Mouse (Mus musculus): ENCODE data around the gene Atr.
A peak's percentile ranks its signal among the peaks of the same experiment; 100 is the strongest.
"Not testable (repeated sequence)": the region's sequence is repeated elsewhere in the genome, so short reads cannot be mapped to it uniquely, and the experiment has no call there.

The Atr gene

DNA sequence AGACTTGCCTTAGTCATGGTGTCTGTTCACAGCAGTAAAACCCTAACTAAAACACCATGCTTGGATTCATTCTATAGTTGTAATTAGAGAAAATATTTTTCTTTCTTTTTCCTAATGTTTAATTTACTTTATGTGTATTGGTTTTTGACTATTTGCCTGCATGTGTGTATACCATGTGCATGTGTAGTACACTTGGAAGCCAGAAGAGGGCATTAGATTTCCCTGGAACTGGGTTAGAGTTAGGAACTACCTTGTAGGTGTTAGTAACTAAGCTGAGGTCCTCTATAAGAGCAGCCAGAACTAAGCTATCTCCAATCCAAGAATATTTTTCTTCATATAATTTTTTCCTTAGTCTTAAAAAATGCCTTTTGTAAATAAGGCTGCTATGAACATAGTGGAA is 75.5 kb downstream of the Atr start:
- no peak for DNase-seq (ENCODE audit: low spot score in 2 of 2)

DNA sequence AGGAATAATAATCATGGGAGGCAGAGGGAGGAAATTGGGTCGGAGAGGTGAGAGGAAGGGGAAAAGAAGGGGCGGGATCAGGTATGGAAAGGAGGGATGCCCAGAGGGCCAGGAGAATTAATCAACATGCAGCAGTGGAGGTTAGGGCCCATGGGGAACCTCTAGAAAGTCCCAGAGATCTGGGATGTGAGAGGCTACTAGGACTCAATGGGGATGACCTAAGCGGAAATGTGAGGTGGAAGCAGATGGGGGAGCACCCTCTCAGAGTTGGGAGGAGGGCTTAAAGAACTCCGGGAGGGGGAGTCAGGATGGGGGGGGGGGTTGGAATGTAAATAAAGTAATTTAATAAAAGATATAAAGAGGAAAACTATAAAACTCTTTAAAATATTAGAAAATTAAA is 96.3 kb downstream of the Atr start:
- DNase-seq (ENCODE audit: low spot score in 2 of 2), result no peak

DNA sequence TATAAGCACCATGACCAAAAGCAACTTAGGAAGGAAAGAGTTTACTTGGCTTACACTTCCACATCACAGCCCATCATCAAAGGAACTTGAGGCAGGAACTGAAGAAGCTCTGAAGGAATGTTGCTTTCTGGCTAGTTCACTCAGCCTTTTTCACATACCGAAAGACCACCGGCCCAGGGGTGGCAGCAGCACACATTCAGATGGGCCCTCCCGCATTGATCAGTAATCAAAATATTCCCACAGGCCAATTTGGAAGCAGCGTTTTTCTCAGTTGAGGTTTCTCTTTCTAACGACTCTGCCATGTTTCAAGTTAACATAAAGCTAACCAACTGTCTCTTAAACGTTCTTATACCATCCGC is 96.8 kb downstream of the Atr start:
- peak; percentile 26 to 32 for DNase-seq (ENCODE audit: low spot score in 2 of 2)

DNA sequence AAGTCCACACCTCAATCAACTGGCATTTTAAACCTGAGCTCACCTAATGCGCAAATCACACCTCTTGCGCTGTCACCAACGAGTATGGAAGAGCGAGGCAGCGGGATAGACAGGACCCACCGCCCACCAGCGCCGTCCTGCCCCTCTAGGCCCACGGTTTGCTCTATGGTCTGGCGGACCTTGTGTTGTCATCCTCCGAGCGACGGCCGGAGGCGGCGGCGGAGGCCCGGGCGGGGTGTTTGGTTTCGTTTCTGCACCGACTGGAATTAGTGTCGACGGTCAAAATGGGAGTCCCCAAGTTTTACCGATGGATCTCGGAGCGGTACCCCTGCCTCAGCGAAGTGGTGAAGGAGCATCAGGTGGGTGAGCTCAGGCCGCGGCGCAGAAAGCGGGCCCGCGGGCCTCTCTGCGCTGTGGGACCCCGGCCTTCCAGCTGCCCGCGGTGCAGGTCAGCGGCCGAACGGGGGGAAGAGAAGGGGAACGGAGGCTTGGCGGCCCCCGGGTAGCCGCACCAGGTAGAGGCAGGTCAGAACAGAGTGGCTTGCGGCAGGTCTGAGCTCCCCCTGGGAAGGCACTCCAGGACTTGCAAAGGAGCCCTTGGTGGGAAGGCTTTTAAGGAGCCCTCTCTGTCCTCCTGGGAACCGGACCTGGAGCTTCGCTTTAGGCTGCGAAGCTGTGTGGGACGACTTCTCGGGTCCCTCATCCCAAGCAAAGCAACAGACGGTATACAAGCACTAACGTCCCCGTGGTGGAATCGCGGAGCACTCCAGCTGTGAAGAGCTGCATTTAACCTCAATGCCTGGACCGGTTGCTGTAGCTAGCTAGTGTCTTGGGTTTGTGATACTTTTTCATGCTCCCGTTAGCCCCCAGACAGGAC is 97.4 kb downstream of the Atr start, which contains the start of gene Xrn1:
Xrn1 (plus strand) TSS at position 176 of the 877 bp plus-strand sequence.
- peak; percentile 82 to 86 for DNase-seq (ENCODE audit: low spot score in 2 of 2)

DNA sequence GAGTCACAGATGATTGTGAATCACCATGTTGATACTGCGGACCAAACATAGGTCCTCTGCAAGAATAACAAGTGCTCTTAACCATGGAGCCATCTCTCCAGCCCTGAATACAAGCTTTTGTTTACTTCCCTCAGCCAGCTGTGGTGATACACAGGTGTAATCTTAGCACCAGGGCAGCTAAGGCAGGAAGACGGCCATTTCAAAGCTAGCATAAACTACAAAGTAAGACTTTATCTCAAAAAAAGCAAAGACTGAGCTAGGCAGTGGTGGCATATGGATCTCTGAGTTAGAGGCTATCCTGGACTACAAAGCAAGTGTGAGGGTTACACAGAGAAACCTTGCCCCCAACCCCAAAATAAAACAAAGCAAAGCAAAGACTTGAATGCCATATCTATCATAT is 100.2 kb downstream of the Atr start:
- no peak for DNase-seq (ENCODE audit: low spot score in 2 of 2)

DNA sequence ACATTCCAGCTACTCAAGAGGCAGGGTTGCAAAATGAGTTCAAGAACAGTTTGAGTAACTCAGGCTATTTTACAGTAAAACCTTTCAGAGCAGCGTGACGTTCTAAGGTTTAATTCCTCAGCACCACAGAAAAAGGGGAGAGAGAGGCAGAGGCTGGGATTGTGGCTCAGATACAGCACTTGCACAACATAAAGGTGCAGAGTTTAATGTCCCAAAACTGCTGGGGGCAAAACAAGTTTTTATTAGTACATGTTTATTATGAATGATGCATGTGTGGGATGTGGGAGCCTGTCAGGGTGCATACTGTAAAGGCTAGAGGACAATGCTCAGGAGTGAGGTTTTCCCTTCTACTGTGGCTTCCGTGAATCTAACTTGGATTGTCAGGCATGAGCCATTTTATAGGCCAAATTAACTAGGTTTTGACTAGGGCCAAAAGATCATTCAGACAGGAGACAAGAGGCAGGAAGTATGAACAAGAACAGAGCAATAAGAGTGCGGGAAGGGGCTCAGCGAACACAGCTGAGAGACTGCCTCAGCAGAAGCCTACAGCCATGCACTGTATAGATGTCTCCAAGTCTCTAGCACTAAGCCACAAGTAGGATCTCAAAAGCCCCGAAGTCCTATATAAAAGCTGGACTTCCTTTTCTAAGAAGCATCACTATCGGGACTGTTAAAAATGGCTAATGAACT is 100.8 kb downstream of the Atr start:
- DNase-seq (ENCODE audit: low spot score in 2 of 2), result no peak

DNA sequence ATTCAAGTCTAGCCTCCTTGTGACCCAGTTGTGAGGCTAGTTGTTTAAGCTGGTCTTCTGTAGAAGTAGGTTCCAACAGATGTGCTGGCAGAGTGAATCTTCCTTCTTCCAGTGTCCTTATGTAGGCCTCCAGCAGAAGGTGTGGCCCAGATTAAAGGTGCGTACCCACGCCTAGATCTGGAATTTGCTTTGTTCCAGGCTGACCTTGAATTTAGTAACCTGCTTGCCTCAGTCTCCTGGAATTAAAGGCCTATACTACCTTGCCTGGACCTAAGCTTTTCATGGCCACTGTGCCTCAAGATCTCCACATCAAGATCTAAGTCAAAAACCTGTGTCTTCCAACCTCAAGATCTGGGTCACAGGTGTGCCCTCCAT is 101.3 kb downstream of the Atr start:
- DNase-seq (ENCODE audit: low spot score in 2 of 2), result not testable (repeated sequence)

DNA sequence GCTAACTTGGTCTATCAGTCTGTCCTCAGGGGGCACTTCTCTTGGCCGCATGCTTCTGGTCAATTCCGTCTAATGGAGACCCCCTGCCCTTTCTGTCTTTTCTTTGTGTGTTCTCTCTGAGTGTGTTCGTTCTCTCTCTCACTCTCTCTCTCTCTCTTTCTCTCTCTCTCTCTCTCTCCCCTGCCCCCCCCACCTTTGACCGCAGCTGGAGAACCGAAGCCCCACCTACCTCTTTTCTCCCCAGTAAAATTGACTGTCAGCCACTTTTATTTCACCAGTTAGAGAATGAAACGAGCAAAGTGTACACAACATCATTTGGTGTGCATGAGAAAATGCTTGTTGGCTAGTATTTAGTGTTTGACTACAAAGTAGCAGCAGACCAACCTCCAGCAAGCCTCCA is 101.8 kb downstream of the Atr start:
- no peak for DNase-seq (ENCODE audit: low spot score in 2 of 2)

DNA sequence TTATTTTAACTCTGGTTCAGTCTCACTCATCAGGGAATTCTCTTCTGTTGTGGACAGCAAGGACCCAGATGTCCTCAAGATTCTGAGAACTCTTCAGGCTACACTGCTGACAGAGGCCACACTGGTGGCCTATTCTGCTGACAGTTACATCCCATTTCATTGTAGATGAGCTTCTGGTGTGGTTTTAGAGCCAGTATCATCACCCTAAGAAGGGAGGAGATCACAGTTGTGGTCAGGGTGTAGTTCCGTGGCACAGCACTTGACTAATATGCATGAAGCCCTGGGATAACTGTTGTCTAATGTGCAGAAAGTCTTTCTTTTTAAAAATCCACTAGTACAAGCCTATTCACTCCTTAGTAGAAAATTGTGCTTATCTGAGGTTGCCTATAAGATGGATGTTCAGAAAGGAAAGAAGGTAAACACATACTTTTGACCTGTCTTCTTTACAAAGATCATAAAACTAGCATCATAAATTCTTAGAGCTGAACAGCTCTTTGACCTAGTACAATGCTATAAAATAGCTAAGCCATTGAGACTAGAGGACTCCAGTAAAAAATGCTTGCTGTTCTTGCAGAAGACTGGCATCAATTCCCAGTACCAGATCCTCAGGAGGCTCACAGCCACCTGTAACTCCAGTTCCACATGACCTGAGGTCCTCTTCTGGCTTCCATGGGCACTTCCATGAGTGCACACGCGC is 102.5 kb downstream of the Atr start:
- no peak for DNase-seq (ENCODE audit: low spot score in 2 of 2)

DNA sequence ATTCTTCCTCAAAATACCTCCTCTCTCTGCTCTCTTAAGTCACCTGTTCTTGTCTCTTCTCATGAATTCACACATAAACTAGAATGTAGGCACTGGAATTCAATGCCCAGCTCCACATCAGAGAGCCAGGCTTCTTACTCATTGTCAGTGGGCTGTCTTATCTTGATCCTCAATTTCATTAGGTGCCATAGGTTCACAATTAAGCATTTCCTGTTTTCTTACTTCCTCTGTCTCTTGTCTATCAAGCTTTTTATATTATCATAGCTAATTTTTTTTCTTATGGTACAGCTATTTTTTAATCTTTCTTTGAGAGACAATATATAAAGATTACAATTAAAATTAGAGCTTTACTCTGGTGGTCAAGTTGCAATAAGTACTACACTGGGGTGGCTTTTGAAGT is 103.7 kb downstream of the Atr start:
- no peak for DNase-seq (ENCODE audit: low spot score in 2 of 2)

DNA sequence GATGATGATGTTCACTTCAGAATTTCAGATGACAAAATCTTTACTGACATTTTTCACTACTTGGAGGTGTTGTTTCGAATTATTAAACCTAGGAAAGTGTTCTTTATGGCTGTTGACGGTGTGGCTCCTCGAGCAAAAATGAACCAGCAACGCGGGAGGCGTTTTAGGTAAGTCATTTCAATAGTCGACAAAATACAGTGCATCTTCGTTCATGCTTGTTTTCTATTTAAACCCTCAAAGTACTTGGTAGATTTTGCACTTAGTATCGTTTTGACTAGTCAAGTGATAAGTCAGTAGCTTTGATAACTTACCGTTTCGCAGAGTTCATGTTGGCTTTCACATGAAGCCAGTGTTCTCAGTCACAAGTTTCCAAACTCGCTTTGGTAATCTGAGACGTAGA is 106.6 kb downstream of the Atr start:
- no peak for DNase-seq (ENCODE audit: low spot score in 2 of 2)

DNA sequence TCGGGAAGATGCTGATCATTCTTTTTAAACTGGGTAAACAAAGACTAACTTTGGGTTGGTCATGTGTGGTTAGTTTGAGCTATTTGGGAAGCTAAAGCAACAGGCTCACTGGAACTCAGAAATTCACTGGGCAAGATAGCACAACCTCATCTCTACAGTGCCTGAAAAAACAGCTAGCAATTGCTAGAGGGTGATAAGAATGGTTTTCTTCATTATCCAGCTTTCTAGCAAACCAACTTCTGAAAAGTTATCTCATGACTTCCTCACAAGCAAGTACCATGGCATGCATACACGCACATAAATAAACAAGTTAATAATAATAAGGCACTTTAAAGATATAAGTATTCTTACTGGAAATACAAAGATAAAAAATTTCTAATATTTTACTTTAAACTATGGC is 120.9 kb downstream of the Atr start:
- DNase-seq (ENCODE audit: low spot score in 2 of 2), result no peak

DNA sequence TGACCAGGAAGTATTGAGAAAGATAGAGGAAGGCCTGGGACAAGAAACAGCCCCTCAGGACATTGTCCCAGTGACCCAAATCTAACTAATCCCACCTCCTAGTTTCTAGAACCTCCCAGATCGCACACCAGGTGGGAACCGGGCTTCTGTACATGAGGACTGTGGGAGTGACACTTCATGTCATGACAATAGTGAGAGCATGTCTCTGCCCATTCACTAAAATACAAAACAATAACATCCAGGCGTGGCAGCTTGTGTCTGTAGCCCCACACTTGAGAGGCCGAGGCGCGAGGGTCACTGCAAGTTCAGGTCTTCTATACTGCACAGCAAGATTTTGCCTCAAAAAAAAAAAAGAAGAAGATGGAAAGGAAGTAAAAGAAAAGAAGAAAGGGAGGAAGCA is 122.5 kb downstream of the Atr start:
- DNase-seq (ENCODE audit: low spot score in 2 of 2), result no peak

DNA sequence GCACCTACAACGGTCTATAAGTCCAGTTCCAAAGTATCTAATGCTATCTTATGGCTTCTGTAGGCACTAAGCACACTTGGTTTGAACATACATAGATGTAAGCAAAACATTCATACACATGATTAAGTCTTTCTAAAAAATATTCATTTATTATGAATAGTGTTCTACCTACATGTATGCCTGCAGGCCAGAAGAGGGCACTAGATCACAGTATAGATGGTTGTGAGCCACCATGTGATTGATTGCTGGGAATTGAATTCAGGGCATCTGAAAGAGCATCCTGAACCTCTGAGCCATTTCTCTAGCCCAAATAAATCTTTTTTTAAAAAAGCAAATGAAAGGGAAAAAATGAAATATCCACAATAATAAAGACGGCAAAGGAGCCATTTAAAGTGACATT is 134.9 kb downstream of the Atr start:
- no peak for DNase-seq (ENCODE audit: low spot score in 2 of 2)

All from frontal cortex, postnatal 10 days (tissue).